Mouse (Mus musculus): ENCODE measurements around the gene Tmem81. TPM values are rescaled to one million over a fixed set of nuclear protein-coding genes. Genes with fewer than 3 reads are reported as not detected.

Gene Tmem81
- total and polyA plus RNA-seq, 2 experiments, result 1.5 to 1.8 TPM

- H3K4me3 ChIP-seq (ENCODE audit: insufficient read depth, low read depth, low read length), result no peak overlapping the region
- H3K79me2 ChIP-seq (ENCODE audit: control insufficient read depth, insufficient read depth, low read length), result no peaks in the 10 kb centered on the region
- H3K4me1 ChIP-seq (ENCODE audit: control insufficient read depth, insufficient read depth, low read length), result no peaks in the 10 kb centered on the region
- H3K27me3 ChIP-seq (ENCODE audit: control insufficient read depth, insufficient read depth, low read length), result no peaks in the 10 kb centered on the region; the same call in 1 of the 2 replicates
- WGBS, result 86% methylated on average over 19 of the region's 19 CpGs
- no peaks in the 10 kb centered on the region for H3K36me3 ChIP-seq (ENCODE audit: control insufficient read depth, insufficient read depth, low read length)
- TF ChIP-seq CTCF (IDR thresholded peaks at IDR 0.05; ENCODE audit: low read depth, low read length), result no peak
- TF ChIP-seq POLR2A (IDR thresholded peaks at IDR 0.05; ENCODE audit: extremely low read depth, insufficient read depth, low read length), result no peak
- no peak for DNase-seq (ENCODE audit: extremely low read depth, low read depth, low spot score)
- no peak overlapping the region for H3K27ac ChIP-seq (replicated peaks; ENCODE audit: insufficient read depth, low read depth, low read length)
- H3K9ac ChIP-seq (ENCODE audit: low read depth, low read length), result no peak overlapping the region
Measured at GRCm38 (mm10) chr1:132528647-132529334, 22.8 kb downstream of the Tmem81 start.

- Histone ChIP-seq H3K27ac (replicated peaks; ENCODE audit: insufficient read depth, low read depth, low read length) (no peak overlapping the region), H3K4me3 (ENCODE audit: insufficient read depth, low read depth, low read length) (no peak overlapping the region), H3K4me1 (ENCODE audit: control insufficient read depth, insufficient read depth, low read length) (no peaks in the 10 kb centered on the region), H3K36me3 (ENCODE audit: control insufficient read depth, insufficient read depth, low read length) (no peaks in the 10 kb centered on the region), H3K27me3 (ENCODE audit: control insufficient read depth, insufficient read depth, low read length) (no peaks in the 10 kb centered on the region; the same call in 1 of the 2 replicates), H3K9ac (ENCODE audit: low read depth, low read length) (no peak overlapping the region), H3K79me2 (ENCODE audit: control insufficient read depth, insufficient read depth, low read length) (no peaks in the 10 kb centered on the region)
- TF ChIP-seq CTCF (IDR thresholded peaks at IDR 0.05; ENCODE audit: low read depth, low read length) (no peak), POLR2A (IDR thresholded peaks at IDR 0.05; ENCODE audit: extremely low read depth, insufficient read depth, low read length) (no peak)
- no peak for DNase-seq (ENCODE audit: extremely low read depth, low read depth, low spot score)
- 51% methylated on average over 5 of the region's 5 CpGs for WGBS
Measured at GRCm38 (mm10) chr1:132530631-132531191, 24.7 kb downstream of the Tmem81 start.

- Histone ChIP-seq H3K4me3 (ENCODE audit: insufficient read depth, low read depth, low read length) (no peak overlapping the region), H3K36me3 (ENCODE audit: control insufficient read depth, insufficient read depth, low read length) (no peaks in the 10 kb centered on the region), H3K79me2 (ENCODE audit: control insufficient read depth, insufficient read depth, low read length) (no peaks in the 10 kb centered on the region), H3K4me1 (ENCODE audit: control insufficient read depth, insufficient read depth, low read length) (no peaks in the 10 kb centered on the region), H3K27ac (replicated peaks; ENCODE audit: insufficient read depth, low read depth, low read length) (no peak overlapping the region), H3K9ac (ENCODE audit: low read depth, low read length) (no peak overlapping the region), H3K27me3 (ENCODE audit: control insufficient read depth, insufficient read depth, low read length) (no peaks in the 10 kb centered on the region; the same call in 1 of the 2 replicates)
- WGBS, result 73% methylated on average over 9 of the region's 9 CpGs
- TF ChIP-seq POLR2A (IDR thresholded peaks at IDR 0.05; ENCODE audit: extremely low read depth, insufficient read depth, low read length) (no peak), CTCF (IDR thresholded peaks at IDR 0.05; ENCODE audit: low read depth, low read length) (no peak)
- DNase-seq (ENCODE audit: extremely low read depth, low read depth, low spot score), result no peak
Measured at GRCm38 (mm10) chr1:132532521-132532920, 26.5 kb downstream of the Tmem81 start.

- 10% methylated on average over 8 of the region's 8 CpGs for WGBS
- Histone ChIP-seq H3K36me3 (ENCODE audit: control insufficient read depth, insufficient read depth, low read length) (no peaks in the 10 kb centered on the region), H3K4me3 (ENCODE audit: insufficient read depth, low read depth, low read length) (no peak overlapping the region), H3K27ac (replicated peaks; ENCODE audit: insufficient read depth, low read depth, low read length) (no peak overlapping the region), H3K4me1 (ENCODE audit: control insufficient read depth, insufficient read depth, low read length) (no peaks in the 10 kb centered on the region), H3K27me3 (ENCODE audit: control insufficient read depth, insufficient read depth, low read length) (no peaks in the 10 kb centered on the region; the same call in 1 of the 2 replicates), H3K79me2 (ENCODE audit: control insufficient read depth, insufficient read depth, low read length) (no peaks in the 10 kb centered on the region), H3K9ac (ENCODE audit: low read depth, low read length) (no peak overlapping the region)
- TF ChIP-seq CTCF (IDR thresholded peaks at IDR 0.05; ENCODE audit: low read depth, low read length), result no peak
- TF ChIP-seq POLR2A (IDR thresholded peaks at IDR 0.05; ENCODE audit: extremely low read depth, insufficient read depth, low read length), result no peak
- DNase-seq (ENCODE audit: extremely low read depth, low read depth, low spot score), result no peak
Measured at GRCm38 (mm10) chr1:132533840-132534239, 27.8 kb downstream of the Tmem81 start.

- DNase-seq (ENCODE audit: extremely low read depth, low read depth, low spot score), result no peak
- 88% methylated on average over 4 of the region's 4 CpGs for WGBS
- Histone ChIP-seq H3K4me3 (ENCODE audit: insufficient read depth, low read depth, low read length) (no peak overlapping the region), H3K79me2 (ENCODE audit: control insufficient read depth, insufficient read depth, low read length) (no peaks in the 10 kb centered on the region), H3K4me1 (ENCODE audit: control insufficient read depth, insufficient read depth, low read length) (no peaks in the 10 kb centered on the region), H3K9ac (ENCODE audit: low read depth, low read length) (no peak overlapping the region), H3K36me3 (ENCODE audit: control insufficient read depth, insufficient read depth, low read length) (no peaks in the 10 kb centered on the region), H3K27ac (replicated peaks; ENCODE audit: insufficient read depth, low read depth, low read length) (no peak overlapping the region), H3K27me3 (ENCODE audit: control insufficient read depth, insufficient read depth, low read length) (peaks cover 4% of the 10 kb centered on the region; the same call in 1 of the 2 replicates)
- no peak for TF ChIP-seq POLR2A (IDR thresholded peaks at IDR 0.05; ENCODE audit: extremely low read depth, insufficient read depth, low read length)
- TF ChIP-seq CTCF (IDR thresholded peaks at IDR 0.05; ENCODE audit: low read depth, low read length), result no peak
Measured at GRCm38 (mm10) chr1:132535541-132535940, 29.5 kb downstream of the Tmem81 start.

GRCm38 (mm10) chr1:132536416-132536815, 30.4 kb downstream of the Tmem81 start:
- 68% methylated on average over 3 of the region's 3 CpGs for WGBS
- Histone ChIP-seq H3K79me2 (ENCODE audit: control insufficient read depth, insufficient read depth, low read length) (no peaks in the 10 kb centered on the region), H3K27me3 (ENCODE audit: control insufficient read depth, insufficient read depth, low read length) (peaks cover 8% of the 10 kb centered on the region), H3K36me3 (ENCODE audit: control insufficient read depth, insufficient read depth, low read length) (no peaks in the 10 kb centered on the region), H3K27ac (replicated peaks; ENCODE audit: insufficient read depth, low read depth, low read length) (no peak overlapping the region), H3K4me1 (ENCODE audit: control insufficient read depth, insufficient read depth, low read length) (no peaks in the 10 kb centered on the region), H3K9ac (ENCODE audit: low read depth, low read length) (no peak overlapping the region), H3K4me3 (ENCODE audit: insufficient read depth, low read depth, low read length) (no peak overlapping the region)
- no peak for TF ChIP-seq CTCF (IDR thresholded peaks at IDR 0.05; ENCODE audit: low read depth, low read length)
- TF ChIP-seq POLR2A (IDR thresholded peaks at IDR 0.05; ENCODE audit: extremely low read depth, insufficient read depth, low read length), result no peak
- DNase-seq (ENCODE audit: extremely low read depth, low read depth, low spot score), result no peak

Data from liver, adult 2 months (tissue).